Mouse (Mus musculus) adrenal gland, postnatal 25 days (tissue): ENCODE data around the gene Nek2. TPM values are rescaled to one million over a fixed set of nuclear protein-coding genes. Genes with fewer than 3 reads are reported as not detected.

Source experiments
- DNase-seq: peaks from one replicate; pipeline ENCODE4 v3.0.0; 2021; ENCODE audit warnings: mixed read lengths
- total RNA-seq: library from RNA; stranded (reverse); gene quantifications from 2 replicates; pipeline ENCODE4 v1.2.3, GENCODE M21; 2021

Nek2 gene
- total RNA-seq, 1 experiment from 2014 or later = 6.8 TPM

GRCm38 (mm10) chr1:191859847-191860246 is 38.6 kb downstream of the Nek2 start:
- no peak for DNase-seq

GRCm38 (mm10) chr1:191861247-191861646 is 40.0 kb downstream of the Nek2 start:
- peak; percentile 16 for DNase-seq

DNA sequence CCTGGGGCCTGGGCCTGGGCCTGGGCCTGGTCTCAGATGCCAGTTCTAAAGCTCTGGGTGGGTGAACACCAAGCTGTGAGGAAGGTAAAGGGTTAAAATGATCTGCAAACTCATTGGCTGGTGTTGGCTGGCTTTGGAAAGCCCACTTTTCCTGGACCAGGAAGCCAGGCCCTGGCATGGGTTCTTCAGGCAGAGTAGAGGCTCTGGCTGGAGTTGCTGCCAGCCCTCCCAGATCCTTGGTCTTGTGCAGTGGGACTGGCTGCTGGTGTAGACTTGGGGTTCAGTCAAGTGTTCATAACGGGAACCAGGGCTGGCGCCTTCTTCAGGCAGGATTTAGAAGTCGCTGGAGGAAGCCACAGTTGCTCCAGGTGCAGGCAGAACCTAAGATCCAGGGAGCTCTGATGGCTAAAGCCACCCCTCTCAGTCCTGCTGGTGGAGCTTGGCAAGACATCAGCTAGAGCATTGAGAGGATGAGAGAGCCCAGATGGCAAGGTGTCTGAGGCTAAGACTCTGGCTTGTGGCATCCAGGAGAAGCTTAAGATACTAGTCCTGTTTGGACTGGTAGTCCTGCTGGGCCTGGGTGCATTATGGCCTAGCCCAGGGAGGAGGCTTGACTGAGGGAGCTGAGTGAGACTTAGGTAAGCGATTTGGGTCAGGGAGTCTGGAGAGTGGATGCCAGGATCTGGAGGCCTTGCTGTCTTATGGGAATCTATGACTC is 42.7 kb downstream of the Nek2 start:
- DNase-seq = no peak

GRCm38 (mm10) chr1:191864551-191865027 is 43.3 kb downstream of the Nek2 start:
- no peak for DNase-seq

DNA sequence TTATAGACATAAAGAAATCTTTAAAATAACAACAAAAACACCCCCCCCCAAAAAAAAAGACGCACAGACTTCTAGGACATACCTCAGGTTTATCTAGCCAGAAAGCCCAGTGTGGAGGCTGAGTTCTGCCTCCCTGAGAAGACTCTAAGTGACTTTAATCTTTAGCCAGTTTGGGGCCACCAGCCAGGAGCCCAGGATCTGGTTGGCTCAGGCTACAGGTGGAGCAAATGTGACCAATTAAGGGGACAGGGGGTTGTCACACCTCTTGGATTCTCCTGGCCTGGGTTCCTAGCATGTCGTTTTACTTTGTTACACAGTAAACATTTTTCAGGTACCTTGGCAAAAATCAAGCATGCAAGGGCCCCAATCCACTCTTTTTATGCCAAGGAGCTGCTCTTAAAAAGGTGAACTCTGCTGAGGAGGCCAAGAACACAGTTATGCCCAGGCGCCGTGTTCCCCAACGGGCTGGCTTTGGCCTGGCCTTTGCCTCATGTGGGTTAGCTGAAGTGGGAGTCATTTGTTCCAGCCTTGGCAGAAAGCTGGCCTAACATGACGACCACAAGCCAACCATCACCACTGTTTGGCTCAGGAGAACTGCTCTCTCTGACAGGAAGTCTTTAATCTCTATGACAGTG is 50.9 kb downstream of the Nek2 start:
- DNase-seq = no peak

DNA sequence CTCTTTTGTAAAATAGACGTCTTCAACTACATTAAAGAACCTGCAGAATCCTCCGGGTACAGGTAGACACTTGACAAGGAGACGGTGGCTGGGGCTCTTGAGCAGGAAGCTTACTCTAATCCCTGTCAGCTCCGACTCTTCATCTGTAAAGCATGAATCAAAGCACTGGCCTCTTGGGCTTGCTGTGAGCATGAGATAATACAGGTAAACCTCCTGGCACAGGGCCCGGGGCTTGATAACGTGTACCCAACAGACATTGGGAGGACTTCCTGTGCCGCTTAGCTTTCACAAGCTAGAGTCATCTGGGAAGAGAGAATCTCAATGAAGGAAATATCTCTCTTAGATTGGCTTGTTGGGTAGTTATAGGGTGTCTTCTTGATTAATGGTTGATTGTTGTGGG is 53.8 kb downstream of the Nek2 start:
- no peak for DNase-seq

- DNase-seq = no peak
These were observed 54.5 kb downstream of the Nek2 start for GRCm38 (mm10) chr1:191875683-191876305.

DNA sequence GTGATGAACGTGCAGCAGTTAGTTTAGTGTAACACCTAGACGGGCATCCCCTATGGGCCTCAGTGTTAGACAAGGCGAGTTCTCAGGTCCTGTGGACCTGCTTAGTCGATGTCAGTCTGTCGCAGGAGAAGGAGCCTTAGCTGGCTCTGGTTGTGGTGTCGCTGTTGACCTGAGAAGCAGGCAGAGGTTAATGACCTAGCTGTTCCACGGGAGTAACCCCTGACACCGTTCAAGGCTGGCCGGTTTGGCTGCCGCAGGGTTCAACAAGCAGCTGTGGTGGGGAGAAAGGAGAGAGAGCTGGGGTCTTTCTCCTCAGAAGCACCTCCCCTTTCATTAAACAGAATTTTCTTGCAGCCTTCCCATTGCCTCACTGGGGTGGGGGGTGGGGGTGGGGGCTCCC is 56.4 kb downstream of the Nek2 start:
- no peak for DNase-seq

GRCm38 (mm10) chr1:191878518-191878921 is 57.3 kb downstream of the Nek2 start:
- no peak for DNase-seq

DNA sequence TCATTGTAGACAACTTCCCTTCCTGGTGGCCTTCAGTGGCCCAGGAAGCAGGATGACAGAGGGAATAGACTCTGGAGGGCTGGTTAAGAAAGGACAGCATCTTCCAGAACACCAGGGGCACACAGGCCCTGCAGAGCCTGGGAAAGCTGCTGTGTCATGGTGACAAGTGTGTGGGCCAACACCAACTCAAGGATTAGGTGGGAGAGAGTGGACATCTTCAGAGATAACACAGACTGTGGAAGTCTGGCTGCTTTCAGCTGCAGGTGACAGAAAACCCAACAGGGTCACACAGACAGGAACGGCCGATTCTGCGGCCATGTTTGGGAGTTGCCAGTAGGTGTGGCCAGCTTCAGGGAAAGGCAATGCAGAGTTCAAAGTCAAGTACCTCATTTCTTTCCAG is 59.0 kb downstream of the Nek2 start:
- no peak for DNase-seq

- no peak for DNase-seq
These were observed 59.8 kb downstream of the Nek2 start for GRCm38 (mm10) chr1:191880921-191881609.

- no peak for DNase-seq
These were observed 60.4 kb downstream of the Nek2 start for GRCm38 (mm10) chr1:191881663-191882062.

Other genes starting within 250 kb of the Nek2 start
- 4.6 and 5.3 TPM in 2 replicates for gene Dtl, start 245.9 kb upstream of the Nek2 start, total RNA-seq
- gene Ints7, start 245.8 kb upstream of the Nek2 start, total RNA-seq = 28.3 and 43.2 TPM in 2 replicates
- gene Lpgat1, start 103.6 kb upstream of the Nek2 start, total RNA-seq = 63.5 and 90.0 TPM in 2 replicates
- gene Slc30a1, start 85.3 kb downstream of the Nek2 start, total RNA-seq = 19.8 and 22.0 TPM in 2 replicates
- gene Rd3, start 155.9 kb downstream of the Nek2 start, total RNA-seq = 0.30 TPM in 1 of 2 replicates, not detected in the other